Mouse (Mus musculus) forebrain, embryonic 16.5 days (tissue): ENCODE results near the gene Tkt. TPM values are rescaled to one million over a fixed set of nuclear protein-coding genes. Genes with fewer than 3 reads are reported as not detected.

Source experiments
- ATAC-seq: fragments of 200-750 bp; cut with Nextera tagmentation; 2 replicates; pipeline ENCODE4 v1.8.0; 2017; ENCODE audit warnings: mild to moderate bottlenecking, moderate library complexity
- H3K27ac ChIP-seq: fragments of 300-500 bp; sonication (generic); 2 replicates; pipeline ENCODE4 v1.5.1; 2014; ENCODE audit warnings: low read length, control low read depth
- H3K27me3 ChIP-seq: fragments of 300-500 bp; sonication (generic); replicated peaks from 2 replicates; pipeline ENCODE4 v1.6.1; 2014; ENCODE audit warnings: low read length; ENCODE audit not compliant: control insufficient read depth, insufficient read depth
- H3K36me3 ChIP-seq: fragments of 300-500 bp; sonication (generic); 2 replicates; pipeline ENCODE4 v1.6.1; 2014; ENCODE audit not compliant: control insufficient read depth, insufficient read depth
- H3K4me1 ChIP-seq: fragments of 300-500 bp; sonication (generic); replicated peaks from 2 replicates; pipeline ENCODE4 v1.6.1; 2014; ENCODE audit warnings: low read length; ENCODE audit not compliant: control insufficient read depth, insufficient read depth
- H3K4me2 ChIP-seq: fragments of 300-500 bp; sonication (generic); 2 replicates; pipeline ENCODE4 v1.6.1; 2014; ENCODE audit warnings: mild to moderate bottlenecking, low read length, control low read depth
- H3K4me3 ChIP-seq: fragments of 300-500 bp; sonication (generic); replicated peaks from 2 replicates; pipeline ENCODE4 v1.5.1; 2014; ENCODE audit warnings: mild to moderate bottlenecking, low read length, control low read depth
- H3K9ac ChIP-seq: fragments of 300-500 bp; sonication (generic); replicated peaks from 2 replicates; pipeline ENCODE4 v1.6.1; 2014; ENCODE audit warnings: low read depth, low read length, control low read depth
- H3K9me3 ChIP-seq: fragments of 300-500 bp; sonication (generic); 2 replicates; pipeline ENCODE4 v1.6.1; 2016; ENCODE audit warnings: low read length; ENCODE audit not compliant: control insufficient read depth
- WGBS: fragments of 180-500 bp; shearing (Covaris S2); extraction: QIAGEN DNeasy Blood & Tissue Kit; methylation state at CpG from one replicate; pipeline ENCODE4 v1.1.7; 2014; 5-methylcytosine and 5-hydroxymethylcytosine counted together
- polyA plus RNA-seq: library from polyadenylated mRNA; unstranded; fragments of >200 nt; fragmentation: Nextera tagmentation; extraction: Ambion mirVana; gene quantifications from 2 replicates; pipeline ENCODE4 v1.2.1, GENCODE M21; 2015

Gene Tkt
- polyA plus RNA-seq, 1 experiment from 2014 or later: 334 TPM

GRCm38 (mm10) chr14:30608176-30608575 is 60.0 kb downstream of the Tkt start:
- no peak for ATAC-seq
- Histone ChIP-seq H3K4me1 (no peaks in the 10 kb centered on the region), H3K4me2 (no peak overlapping the region), H3K36me3 (no peaks in the 10 kb centered on the region), H3K9me3 (no peaks in the 10 kb centered on the region), H3K4me3 (no peak overlapping the region), H3K9ac (no peak overlapping the region), H3K27me3 (no peaks in the 10 kb centered on the region), H3K27ac (no peak overlapping the region)
- WGBS: 88% methylated on average over 6 of the region's 6 CpGs

- Histone ChIP-seq H3K4me2 (no peak overlapping the region), H3K9ac (no peak overlapping the region), H3K27me3 (no peaks in the 10 kb centered on the region), H3K9me3 (no peaks in the 10 kb centered on the region), H3K4me3 (no peak overlapping the region), H3K27ac (no peak overlapping the region), H3K4me1 (no peaks in the 10 kb centered on the region), H3K36me3 (no peaks in the 10 kb centered on the region)
- WGBS: 91% methylated on average over 3 of the region's 3 CpGs
- no peak for ATAC-seq
Observed at GRCm38 (mm10) chr14:30609499-30609898, 61.3 kb downstream of the Tkt start.

GRCm38 (mm10) chr14:30610304-30610703 is 62.1 kb downstream of the Tkt start:
- 88% methylated on average over 2 of the region's 2 CpGs for WGBS
- Histone ChIP-seq H3K9me3 (no peaks in the 10 kb centered on the region), H3K27me3 (no peaks in the 10 kb centered on the region), H3K27ac (no peak overlapping the region), H3K4me2 (no peak overlapping the region), H3K4me1 (no peaks in the 10 kb centered on the region), H3K4me3 (no peak overlapping the region), H3K36me3 (no peaks in the 10 kb centered on the region), H3K9ac (no peak overlapping the region)
- ATAC-seq: no peak

GRCm38 (mm10) chr14:30610940-30611339 is 62.8 kb downstream of the Tkt start:
- Histone ChIP-seq H3K9me3 (no peaks in the 10 kb centered on the region), H3K4me2 (no peak overlapping the region), H3K36me3 (no peaks in the 10 kb centered on the region), H3K27ac (no peak overlapping the region), H3K9ac (no peak overlapping the region), H3K4me3 (no peak overlapping the region), H3K27me3 (no peaks in the 10 kb centered on the region), H3K4me1 (no peaks in the 10 kb centered on the region)
- WGBS: 87% methylated on average over 3 of the region's 3 CpGs
- no peak for ATAC-seq

- Histone ChIP-seq H3K4me1 (no peaks in the 10 kb centered on the region), H3K9ac (no peak overlapping the region), H3K9me3 (no peaks in the 10 kb centered on the region), H3K4me3 (no peak overlapping the region), H3K27ac (no peak overlapping the region), H3K27me3 (no peaks in the 10 kb centered on the region), H3K4me2 (no peak overlapping the region), H3K36me3 (no peaks in the 10 kb centered on the region)
- 8% methylated on average over 7 of the region's 7 CpGs for WGBS
- 0 out of 2 replicates have a peak, but pooled peaks have one; percentile 18 for ATAC-seq
Observed at GRCm38 (mm10) chr14:30612523-30612922, 64.4 kb downstream of the Tkt start.

- WGBS: 87% methylated on average over 2 of the region's 2 CpGs
- no peak for ATAC-seq
Observed at GRCm38 (mm10) chr14:30612962-30613715, 65.0 kb downstream of the Tkt start.

GRCm38 (mm10) chr14:30616751-30617150 is 68.6 kb downstream of the Tkt start:
- WGBS: 64% methylated on average over 2 of the region's 2 CpGs
- H3K4me1 ChIP-seq: no peaks in the 10 kb centered on the region
- no peaks in the 10 kb centered on the region for H3K27me3 ChIP-seq
- ATAC-seq: no peak
- no peak overlapping the region for H3K27ac ChIP-seq
- H3K4me3 ChIP-seq: no peak overlapping the region
- no peaks in the 10 kb centered on the region for H3K36me3 ChIP-seq
- H3K9ac ChIP-seq: no peak overlapping the region
- H3K4me2 ChIP-seq: no peak overlapping the region
- H3K9me3 ChIP-seq: no peaks in the 10 kb centered on the region

More at GRCm38 (mm10) chr14:30612962-30613715, 65.0 kb downstream of the Tkt start:
- no peak overlapping the region for H3K4me3 ChIP-seq
- no peak overlapping the region for H3K27ac ChIP-seq
- H3K36me3 ChIP-seq: no peaks in the 10 kb centered on the region
- H3K9ac ChIP-seq: no peak overlapping the region
- no peaks in the 10 kb centered on the region for H3K27me3 ChIP-seq
- no peaks in the 10 kb centered on the region for H3K4me1 ChIP-seq
- H3K9me3 ChIP-seq: no peaks in the 10 kb centered on the region
- H3K4me2 ChIP-seq: no peak overlapping the region

GRCm38 (mm10) chr14:30618746-30619275 is 70.7 kb downstream of the Tkt start:
- Histone ChIP-seq H3K4me3 (no peak overlapping the region), H3K27me3 (no peaks in the 10 kb centered on the region), H3K36me3 (no peaks in the 10 kb centered on the region), H3K9ac (no peak overlapping the region), H3K4me2 (no peak overlapping the region), H3K9me3 (no peaks in the 10 kb centered on the region), H3K4me1 (no peaks in the 10 kb centered on the region), H3K27ac (no peak overlapping the region)
- 98% methylated on average over 2 of the region's 2 CpGs for WGBS
- ATAC-seq: no peak

GRCm38 (mm10) chr14:30619982-30620578 is 71.9 kb downstream of the Tkt start:
- no peak overlapping the region for H3K27ac ChIP-seq
- H3K9ac ChIP-seq: no peak overlapping the region
- H3K4me1 ChIP-seq: 0 out of 2 replicates have a peak, but pooled peaks cover 1% of the 10 kb centered on the region
- no peaks in the 10 kb centered on the region for H3K27me3 ChIP-seq
- 83% methylated on average over 7 of the region's 7 CpGs for WGBS
- no peak overlapping the region for H3K4me3 ChIP-seq
- no peaks in the 10 kb centered on the region for H3K36me3 ChIP-seq
- ATAC-seq: no peak
- H3K9me3 ChIP-seq: no peaks in the 10 kb centered on the region
- H3K4me2 ChIP-seq: no peak overlapping the region
